Mouse (Mus musculus) adrenal gland, adult 18-20 months (tissue): ENCODE results near the gene Smurf1. TPM values are rescaled to one million over a fixed set of nuclear protein-coding genes. Genes with fewer than 3 reads are reported as not detected.

Source experiments
- microRNA-seq, 2 experiments: library from miRNA; unstranded; fragments of <30 nt; microRNA quantifications; one replicate each; pipeline ENCODE4 v1.2.0; 2021; ENCODE audit warnings: borderline number of aligned reads in 2 of 2
- total RNA-seq, 2 experiments: library from RNA; stranded (reverse); gene quantifications; 1 replicate in 1 of 2; 2 replicates in 1 of 2; pipeline ENCODE4 v1.2.3; 2021

Gene Smurf1
- total RNA-seq, 2 experiments from 2014 or later, result 18.3 to 18.4 TPM

Small RNA genes within 50 kb of the gene (microRNA-seq; reads per million reads assigned to microRNA genes)
- gene Mir7039, result 0 reads per million in 2 experiments

Other genes starting within 250 kb of the Smurf1 start
- gene Tmem130, start 204.0 kb downstream of the Smurf1 start, total RNA-seq, result 10 to 100 TPM; 33.3 to 37.7 TPM
- 10 to 100 TPM; 79.6 to 80.3 TPM for gene Trrap, start 198.1 kb downstream of the Smurf1 start, total RNA-seq
- gene Gm4871, start 66.9 kb upstream of the Smurf1 start, total RNA-seq, result not detected
- not detected for gene 1700018F24Rik, start 77.1 kb upstream of the Smurf1 start, total RNA-seq
- gene Arpc1a, start 118.0 kb upstream of the Smurf1 start, total RNA-seq, result 100 to 1,000 TPM; 131 to 134 TPM
- not detected for gene Kpna7, start 118.2 kb upstream of the Smurf1 start, total RNA-seq
- 100 to 1,000 TPM; 210 to 225 TPM for gene Arpc1b, start 148.4 kb upstream of the Smurf1 start, total RNA-seq
- gene Pdap1, start 174.4 kb upstream of the Smurf1 start, total RNA-seq, result 10 to 100 TPM; 77.4 to 84.6 TPM
- 100 to 1,000 TPM; 103 to 110 TPM for gene Bud31, start 174.5 kb upstream of the Smurf1 start, total RNA-seq
- gene Ptcd1, start 201.3 kb upstream of the Smurf1 start, total RNA-seq, result 10 to 100 TPM; 22.1 to 23.1 TPM
- 10 to 100 TPM; 19.9 to 22.5 TPM for gene Cpsf4, start 201.4 kb upstream of the Smurf1 start, total RNA-seq
- gene Atp5j2, start 226.2 kb upstream of the Smurf1 start, total RNA-seq, result 100 to 1,000 TPM; 493 to 672 TPM
- 10 to 100 TPM in 1 of 2 experiments, 1 to 10 TPM in 1; 9.5 to 10.9 TPM for gene Zkscan14, start 236.0 kb upstream of the Smurf1 start, total RNA-seq
- gene Zkscan5, start 238.7 kb upstream of the Smurf1 start, total RNA-seq, result 10 to 100 TPM in 1 of 2 experiments, 1 to 10 TPM in 1; 9.2 to 10.6 TPM